Mouse (Mus musculus) granulocyte monocyte progenitor cell, adult 5-6 weeks (primary cell): Measurements from ENCODE around the gene Bcl11a. TPM values are rescaled to one million over a fixed set of nuclear protein-coding genes. Genes with fewer than 3 reads are reported as not detected.
"Not testable (repeated sequence)": the region's sequence is repeated elsewhere in the genome, so short reads cannot be mapped to it uniquely, and the experiment has no call there.

ENCODE experiments used
- ATAC-seq: replicated peaks from 2 replicates; pipeline ENCODE4 v1.8.0; 2016; ENCODE audit warnings: mild to moderate bottlenecking, moderate TSS enrichment, inconsistent platforms; ENCODE audit not compliant: poor library complexity, severe bottlenecking
- total RNA-seq, 2 experiments: library from RNA; stranded (forward) in 1 of 2; stranded (reverse) in 1 of 2; fragments of 200-712, 200-1000 nt in 1 of 2; fragments of >200 nt in 1 of 2; fragmentation: Nextera tagmentation in 1 of 2; gene quantifications; 2 replicates each; pipeline ENCODE4 v1.2.3; 2014 to 2017

Bcl11a gene
- total RNA-seq, 2 experiments from 2014 or later: 16.0 to 33.7 TPM

DNA sequence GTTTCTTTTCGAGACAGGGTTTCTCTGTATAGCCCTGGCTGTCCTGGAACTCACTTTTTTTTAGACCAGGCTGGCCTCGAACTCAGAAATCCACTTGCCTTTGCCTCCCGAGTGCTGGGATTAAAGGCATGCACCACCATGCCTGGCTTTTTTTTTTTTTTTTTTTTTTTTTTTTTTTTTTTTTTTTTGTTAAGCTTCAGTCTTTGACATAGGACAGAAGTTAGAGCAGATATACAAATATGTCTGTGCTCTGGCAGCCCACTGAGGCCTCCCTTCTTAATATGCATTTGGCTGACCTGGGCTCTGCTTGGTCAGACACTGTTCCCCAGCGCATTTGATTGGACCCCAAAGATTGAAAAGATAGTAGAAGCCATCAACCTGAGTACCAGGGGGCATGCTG is 51.0 kb downstream of the Bcl11a start:
- not testable (repeated sequence) for ATAC-seq

DNA sequence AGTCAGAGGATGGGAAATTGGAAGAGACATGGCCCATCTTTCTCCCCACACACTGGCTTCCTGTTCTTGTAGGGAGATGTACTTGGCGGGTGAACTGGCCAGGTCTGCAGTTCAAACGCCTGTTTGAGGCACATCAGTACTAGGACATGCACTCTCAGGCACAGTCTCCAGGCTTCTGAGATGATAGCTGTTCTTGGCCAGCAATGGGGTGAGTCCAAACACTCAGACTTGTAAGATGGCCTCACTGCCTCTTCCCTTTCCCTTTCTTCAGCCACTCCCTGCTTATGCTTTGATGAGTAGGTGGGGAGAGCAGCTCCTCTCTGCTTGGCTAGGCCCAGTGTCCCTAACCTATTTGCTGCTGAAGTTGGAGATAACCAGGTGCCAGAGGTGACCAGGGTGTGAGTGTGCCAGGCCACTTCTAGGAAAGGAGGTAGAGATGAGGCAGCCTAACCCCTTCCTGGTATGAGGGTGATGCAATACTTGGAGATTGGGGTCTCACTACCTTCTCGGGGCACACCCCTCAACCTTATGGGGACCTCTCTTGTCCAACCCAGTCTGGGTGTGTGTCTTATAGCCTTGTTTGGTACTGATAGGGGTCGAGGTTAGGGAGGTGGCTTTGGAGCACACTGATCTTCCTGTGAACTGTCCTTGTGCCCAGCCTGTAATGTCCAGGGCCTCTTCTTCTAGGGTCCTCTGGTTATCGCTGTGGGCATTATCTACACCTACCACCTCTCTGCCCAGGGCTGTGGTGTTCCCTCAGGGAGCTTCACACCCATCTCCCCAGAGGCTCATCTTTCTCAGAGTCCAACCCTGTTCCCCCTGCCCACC is 51.7 kb downstream of the Bcl11a start:
- ATAC-seq: no peak

DNA sequence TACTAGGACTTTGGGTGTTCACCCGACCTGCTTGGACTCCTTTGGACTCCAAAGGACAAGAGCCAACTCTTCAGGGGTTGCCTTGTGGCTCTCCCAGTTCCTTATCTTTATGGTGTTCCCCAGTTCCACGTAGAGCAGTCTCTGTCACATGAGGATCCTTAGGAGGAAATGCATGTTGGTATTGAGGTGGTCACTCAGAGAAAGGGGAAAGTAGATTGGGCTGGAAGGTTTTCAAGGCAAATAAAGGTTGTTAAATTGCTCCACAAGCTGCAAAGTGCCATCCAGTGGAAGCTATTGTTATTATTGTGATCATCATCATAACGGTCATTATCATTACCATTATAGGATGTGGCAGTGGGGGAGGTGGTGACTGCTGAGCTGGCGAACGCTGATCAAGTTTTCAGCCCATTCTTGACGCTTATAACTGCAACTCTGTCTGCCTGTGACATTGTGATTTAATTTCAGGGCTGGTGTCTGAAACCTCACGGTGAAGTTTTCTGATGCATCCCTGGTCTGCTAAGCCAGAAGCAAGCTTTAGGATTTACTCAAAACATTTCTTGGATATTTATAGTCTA is 52.4 kb downstream of the Bcl11a start:
- ATAC-seq: 0 out of 2 replicates have a peak, but pooled peaks have one; percentile 13

DNA sequence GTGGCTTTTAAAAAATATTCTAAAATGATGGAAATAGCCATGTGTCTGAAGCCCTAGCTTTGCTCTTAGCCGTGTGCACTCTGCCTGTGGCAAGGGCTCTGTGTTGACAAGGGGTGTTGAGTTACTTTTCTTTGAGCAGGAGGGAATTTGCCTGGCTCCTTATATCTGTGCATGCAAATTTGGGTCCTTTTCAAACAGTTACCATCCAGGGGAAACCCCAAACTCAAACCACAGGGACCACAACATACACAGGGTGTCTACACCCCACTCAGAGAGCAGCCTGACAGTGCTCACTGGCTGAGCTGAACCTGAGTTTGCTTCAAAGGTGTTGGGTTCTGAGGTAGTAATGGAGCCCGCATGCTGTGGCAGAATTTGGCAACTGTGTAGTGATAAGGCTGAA is 54.0 kb downstream of the Bcl11a start:
- ATAC-seq: no peak; the same call in 1 of the 2 replicates

DNA sequence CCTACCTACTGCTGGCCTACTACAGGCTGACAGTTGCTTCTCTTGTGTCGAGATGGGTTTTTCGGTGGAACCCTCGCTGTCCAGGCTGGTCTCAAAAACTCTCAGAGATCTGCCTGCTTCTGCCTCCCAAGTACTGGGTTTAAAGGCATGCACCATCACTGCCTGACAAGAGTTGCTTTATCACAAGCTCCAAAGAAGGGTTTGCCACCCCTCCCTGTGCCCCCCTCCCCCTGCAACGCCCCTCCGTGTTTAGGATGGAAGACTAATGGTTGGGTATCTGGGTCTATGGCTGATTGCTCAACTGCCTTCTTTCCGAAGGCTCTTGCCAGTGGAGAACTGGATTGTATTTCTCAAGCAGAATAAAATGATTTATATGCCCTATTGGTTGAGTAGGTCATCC is 54.5 kb downstream of the Bcl11a start:
- peak; percentile 17; the same call in 1 of the 2 replicates for ATAC-seq

DNA sequence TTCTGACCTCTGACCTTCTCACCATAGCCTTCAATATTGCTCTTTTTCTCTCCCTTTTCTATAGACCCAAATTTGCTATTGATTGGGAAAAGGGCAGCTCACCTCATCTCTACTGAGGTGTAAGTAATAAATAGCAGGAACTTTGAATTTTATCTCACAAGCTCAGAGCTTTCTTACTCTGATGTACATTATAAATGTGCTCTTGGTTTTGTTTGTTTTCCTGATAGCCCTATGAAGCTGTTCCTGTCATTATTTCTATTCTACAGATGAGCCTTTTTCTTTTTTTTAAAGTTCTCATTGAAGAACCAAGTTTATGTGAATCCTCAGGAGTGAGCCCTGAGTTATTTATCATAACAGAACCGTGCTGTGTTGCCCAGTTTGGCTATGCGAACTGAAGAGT is 55.0 kb downstream of the Bcl11a start:
- no peak for ATAC-seq

DNA sequence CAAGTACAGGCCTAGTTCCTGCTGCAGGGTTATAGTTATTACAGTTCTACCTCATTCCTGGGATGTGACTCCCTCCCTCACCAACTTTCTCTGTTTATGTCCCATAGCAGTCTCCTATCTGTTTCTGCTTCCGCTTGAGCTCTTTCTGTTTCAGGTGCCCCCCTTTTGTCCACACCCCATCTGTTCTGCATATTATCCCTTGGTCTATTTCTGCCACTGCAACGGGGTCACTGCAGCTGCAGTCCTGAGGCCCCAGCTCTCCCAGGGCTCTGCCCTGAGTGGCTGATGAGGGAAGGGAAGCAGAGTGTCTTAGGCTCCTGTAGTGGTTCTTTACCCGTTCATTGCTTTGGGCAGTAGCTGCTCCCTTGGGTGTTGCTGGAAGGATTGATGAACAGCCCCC is 55.6 kb downstream of the Bcl11a start:
- no peak for ATAC-seq

DNA sequence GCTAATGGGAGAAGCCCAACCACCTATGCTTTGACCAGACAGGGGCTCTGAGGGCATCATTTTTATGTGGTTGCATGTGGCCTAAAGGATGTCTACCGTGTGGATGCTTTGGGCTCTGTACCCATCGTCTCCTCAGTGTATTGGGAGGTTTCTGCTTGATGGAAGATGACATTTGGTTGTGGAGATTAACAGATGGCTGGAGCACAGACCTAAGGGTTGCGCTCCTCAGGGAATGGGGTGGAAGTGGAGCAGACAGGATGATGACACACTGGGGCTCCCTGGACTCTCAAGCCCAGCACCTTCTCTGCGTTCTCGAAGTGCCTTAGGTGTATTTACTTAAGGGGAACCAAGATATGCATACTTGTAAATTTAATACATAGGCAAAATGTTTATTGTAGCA is 56.1 kb downstream of the Bcl11a start:
- ATAC-seq: no peak

DNA sequence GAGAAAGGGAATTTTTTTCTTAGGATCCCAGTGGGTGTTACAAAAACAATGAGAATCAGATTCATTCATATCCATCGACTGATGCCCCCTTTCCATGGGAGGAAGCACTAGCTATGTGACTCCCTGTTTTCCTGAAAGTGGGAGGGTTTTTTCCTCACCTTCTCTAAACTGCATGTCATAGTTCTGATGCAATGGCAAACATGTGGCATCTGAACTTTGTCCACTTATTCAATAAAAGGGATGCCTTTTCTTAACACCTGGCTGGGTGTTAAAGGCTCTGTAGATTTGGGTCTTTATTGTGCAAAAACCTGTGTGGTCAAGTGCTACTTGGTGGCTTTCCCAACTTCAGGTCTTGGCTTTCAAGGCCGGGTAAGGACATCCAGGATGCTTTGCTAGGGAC is 57.4 kb downstream of the Bcl11a start:
- no peak for ATAC-seq

DNA sequence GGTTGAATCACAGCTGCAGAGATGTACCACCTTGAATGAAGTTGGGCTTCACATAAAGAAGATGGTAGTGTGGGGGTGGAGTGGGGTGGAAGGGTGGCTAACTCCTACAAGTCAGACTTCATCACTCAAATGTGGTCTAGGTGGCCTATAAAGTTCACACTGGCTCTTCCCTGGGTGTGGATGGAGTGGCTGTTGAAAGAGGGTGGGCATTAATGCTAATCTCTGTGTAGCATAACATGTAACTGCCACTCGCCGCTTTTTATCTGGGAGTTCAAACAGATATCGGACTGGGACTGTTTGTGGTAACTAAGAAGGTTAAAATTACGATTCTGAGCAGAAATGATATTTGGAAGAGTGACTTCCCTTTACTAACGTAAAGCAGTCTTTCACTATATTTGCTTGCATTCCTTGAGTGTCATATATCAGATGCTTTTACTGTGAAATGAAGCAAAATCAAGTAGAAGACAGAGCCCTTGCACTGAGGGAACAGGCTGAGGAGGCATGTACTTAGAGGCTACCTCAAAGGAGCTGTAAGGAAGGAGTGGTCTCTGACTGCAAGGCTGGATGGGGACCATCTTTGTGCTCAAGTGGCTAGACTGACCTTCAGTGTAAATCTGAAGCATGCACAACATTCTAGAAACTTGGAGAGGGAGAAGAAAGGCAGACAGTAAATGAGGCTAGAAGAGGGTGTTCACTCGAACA is 58.4 kb downstream of the Bcl11a start:
- no peak for ATAC-seq

DNA sequence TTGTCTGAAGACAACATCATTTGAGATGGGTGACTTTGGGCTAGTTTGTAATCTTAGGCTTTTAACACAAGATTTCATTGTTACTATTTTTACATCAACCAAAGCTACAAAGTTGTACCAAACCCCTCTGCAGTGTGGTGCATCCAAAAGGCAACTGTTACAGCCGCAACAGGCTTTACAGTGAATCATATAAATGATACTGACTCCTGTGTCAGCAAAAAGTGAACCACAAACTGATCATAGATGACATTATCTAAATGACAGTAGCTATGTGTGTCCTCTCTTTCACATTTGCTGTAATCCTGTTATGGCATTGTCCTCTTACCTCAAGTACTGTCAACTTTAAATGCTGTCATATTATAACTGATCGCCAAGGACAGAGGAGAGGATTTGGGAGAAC is 60.0 kb downstream of the Bcl11a start:
- ATAC-seq: no peak

DNA sequence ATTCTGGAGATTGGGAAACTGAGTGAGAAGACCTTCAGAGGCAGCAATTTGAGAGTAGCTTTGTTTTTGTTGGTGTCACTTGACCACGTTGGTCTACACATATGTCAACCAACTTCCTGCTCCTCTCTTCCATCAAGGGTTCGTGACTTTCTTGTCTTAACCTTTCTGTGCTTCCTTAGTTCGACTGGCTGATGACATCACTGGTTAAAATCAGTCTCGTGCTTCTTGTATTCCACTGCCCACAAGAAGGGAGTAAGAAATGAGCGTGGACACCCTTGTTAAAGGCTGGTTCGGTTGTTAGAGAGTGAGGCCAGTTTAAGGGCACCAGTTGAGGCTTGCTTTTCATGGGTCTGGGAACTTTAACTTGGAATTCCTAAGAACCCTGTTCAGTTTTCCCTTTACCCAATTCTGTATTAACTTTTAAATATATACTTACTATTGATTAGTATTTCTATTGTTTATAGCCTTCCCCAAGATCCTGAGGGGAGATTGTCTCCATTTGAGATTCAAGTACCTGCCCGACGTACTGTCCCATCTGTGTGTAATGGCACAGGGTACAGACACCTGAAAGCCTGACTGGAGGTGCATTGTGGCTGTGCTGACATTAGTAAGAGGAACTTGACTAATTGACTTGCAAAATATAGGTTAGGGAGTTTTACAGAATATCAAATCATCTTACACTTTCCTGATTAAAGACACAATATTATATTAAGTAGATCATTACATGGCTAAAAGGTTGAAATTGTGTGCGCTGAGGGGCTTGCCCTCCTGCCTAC is 60.9 kb downstream of the Bcl11a start:
- no peak for ATAC-seq

DNA sequence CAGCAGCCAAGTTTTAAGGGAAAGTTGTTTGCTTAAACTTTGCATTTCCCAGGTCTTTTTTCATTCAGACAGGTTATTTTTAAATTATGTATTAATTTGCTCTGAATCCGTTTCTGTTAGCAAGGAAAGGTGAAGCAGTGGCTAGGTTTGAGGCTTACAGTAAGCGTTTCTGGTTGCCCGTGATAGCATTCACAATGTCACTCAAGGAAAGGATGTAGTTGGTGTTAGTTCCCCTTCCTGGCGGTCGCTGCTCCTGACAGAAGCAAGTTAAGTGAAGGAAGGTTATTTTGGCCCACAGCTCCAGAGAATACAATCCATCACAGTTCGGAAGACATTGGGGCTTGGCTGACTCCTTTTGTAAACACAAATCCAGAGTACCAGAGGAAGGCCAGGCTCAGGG is 61.6 kb downstream of the Bcl11a start:
- ATAC-seq: 0 out of 2 replicates have a peak, but pooled peaks have one; percentile 15

DNA sequence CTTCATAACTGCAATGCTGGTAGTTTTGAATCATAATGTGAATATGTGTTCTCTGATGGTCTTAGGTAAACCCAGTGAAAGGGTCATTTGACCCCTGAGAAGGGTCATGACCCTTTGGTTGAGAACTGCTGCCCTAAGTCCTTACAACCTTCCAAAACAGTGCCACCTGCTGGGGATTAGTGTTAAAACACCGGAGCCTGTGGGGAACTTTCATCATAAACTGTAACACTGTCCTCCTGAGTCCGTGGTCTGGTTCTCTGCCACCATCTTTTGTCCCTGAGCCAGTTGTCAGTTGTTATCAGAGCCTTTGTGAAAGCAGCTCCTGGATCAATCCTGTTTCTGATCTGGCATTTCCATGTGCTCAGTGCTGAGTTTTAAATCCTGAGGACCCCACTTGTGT is 62.1 kb downstream of the Bcl11a start:
- no peak for ATAC-seq

DNA sequence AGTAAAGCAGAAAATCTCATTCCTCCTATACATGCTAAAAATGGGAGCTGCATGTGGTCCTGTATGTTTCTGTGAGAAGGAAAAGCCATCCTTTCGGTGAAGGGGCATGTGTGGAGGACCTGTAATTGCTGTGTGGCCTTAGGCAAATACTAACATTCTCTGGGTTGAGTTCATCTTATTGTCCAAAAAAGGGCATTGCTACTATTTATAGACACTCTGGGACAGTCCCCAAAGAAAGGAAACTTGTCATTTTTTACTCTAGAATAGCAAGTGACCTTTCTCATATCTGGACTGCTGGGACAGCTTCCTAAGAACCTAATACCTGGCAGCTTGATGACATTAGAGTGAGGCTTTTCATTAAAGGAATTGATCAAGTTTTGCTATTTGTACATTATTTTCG is 63.1 kb downstream of the Bcl11a start:
- ATAC-seq: no peak

DNA sequence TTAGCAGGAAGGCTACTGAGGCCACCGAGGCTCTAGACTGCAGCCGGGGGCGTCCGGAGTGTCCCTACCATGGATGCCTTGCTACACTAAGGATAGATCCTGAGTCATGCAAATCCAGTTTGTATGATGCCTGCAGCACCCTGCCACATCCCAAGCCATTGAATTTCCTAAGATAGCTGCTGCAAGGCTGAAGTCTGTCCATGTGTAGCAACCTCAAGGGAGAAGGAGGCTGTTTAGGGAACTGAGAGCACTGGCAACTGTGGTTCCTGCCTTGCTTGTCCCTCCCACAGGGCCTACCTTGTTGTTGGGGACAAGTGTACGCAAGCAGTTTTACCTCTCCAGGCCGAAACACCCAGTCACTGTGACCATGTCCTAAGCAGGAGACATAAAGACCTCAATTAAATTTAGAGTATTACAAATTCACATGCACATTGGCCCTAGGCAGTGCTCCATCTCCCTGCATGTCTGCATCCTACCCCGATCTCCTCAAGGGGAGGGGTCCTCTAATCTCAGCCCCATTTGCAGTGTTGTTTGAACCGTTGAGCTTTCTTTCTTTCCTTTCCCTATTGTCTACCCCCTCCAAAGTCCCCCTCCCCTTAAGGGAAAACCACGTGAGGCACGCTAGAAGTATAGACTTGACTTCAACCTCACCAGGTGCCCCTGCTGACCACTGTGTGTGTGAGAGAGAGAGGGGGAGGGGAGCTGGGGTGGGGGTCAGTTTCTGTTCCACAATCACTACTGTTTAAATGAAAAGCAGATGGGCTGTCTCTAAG is 63.8 kb downstream of the Bcl11a start:
- ATAC-seq: peak; percentile 75

DNA sequence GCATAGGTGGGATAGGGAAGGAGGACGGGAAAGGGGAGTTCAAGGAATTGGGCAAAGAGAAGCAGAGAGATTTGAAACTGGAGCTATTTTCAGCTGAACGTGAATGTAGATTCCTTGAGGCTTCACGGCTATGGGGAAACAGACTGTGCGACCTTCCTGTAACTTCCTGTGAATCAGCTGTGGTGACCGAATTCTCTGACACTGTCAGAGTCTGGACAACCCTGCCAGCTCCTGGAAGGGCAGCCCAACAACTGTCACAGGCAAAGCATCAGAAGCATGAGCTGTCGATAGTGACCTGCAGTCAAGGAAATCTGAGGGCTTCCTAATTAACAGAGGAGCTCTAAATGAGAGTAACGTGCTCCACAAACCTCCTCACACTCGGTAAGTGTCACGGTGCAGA is 64.5 kb downstream of the Bcl11a start:
- ATAC-seq: peak; percentile 36

DNA sequence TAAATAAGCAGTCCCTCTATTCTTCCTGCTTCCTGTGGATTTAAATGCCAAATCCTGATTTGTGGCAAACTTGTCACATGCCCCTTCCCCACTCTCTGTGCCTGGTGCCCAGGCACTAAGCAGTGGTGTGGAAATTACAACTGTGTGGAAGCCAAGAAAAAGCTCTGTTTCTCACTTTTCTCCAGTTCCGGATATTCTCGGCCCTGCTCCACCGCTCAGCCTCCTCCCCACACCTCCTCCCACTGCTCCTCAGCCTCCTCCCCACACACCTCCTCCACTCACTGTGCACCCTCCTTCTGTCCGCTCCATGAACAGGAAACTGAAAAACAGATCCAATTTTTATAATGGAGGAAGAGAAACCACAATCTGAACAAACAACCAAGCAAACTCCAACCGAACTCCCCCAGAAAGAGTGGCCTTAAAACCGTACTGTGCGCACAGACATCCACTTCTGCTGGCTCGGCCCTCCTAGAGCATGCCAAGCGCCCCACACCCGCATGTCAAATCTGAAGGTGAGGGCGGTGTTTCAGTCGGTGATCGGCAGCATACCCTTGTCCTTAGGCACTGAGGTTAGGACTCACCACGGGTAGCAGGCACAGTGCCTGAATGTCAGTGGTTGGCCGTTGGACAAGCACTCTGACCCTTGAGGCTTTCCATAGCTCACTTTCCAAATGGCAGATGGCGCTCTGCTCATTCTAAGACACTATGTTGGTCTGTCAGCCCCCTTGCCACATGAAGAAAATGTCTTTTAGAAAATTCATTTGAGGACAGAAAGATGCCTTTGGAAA is 66.5 kb downstream of the Bcl11a start:
- ATAC-seq: peak; percentile 29

DNA sequence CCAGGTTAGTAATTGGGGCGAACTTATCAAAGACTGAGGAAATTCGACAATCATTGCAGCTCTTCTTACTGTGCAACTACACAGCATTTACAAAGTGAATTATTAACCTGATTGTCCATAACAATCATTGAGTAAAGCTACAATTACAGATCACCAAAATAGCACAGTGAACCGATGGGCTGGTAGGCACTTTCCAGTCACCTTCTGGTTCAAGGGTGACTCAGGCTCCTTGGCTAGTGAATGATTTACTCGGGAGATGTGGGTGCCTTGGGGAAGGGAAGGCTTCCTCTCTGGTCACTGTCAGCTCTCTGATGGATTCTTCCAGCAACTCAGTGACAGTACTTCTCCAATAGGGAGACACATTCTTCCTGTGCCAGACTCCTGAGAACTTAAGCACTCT is 68.2 kb downstream of the Bcl11a start:
- ATAC-seq: no peak
